Mouse (Mus musculus) induced T-regulatory cell, adult 2 months (primary cell): Measurements from ENCODE around the gene Spns2.

ENCODE experiments used
- DNase-seq: peaks from one replicate; pipeline ENCODE4 v3.0.0-alpha.2; 2012; ENCODE audit warnings: low read depth

Gene Spns2

DNA sequence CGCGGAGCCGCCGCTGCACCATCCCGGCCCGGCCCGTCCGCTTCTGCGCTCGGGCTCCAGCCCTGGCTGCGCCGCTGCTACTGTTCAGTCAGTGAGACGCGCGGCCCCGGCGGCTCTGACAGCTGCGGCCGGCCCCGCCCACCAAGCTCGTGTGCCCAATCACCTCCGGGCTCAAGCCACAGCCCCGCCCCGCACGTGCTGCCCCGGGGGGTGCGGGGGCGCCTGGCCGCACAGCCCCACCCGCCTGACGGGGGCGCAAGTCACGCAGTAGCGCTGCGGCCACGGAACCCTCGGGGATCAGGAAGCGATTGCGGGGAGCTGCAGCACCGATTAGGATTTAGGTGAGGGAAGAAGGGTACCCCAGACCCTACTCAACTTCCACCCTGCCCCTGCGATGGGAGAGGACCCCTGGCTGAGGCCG is at the start of gene Spns2:
Gene Spns2, minus strand, starts transcription at position 24 of the 421 bp plus-strand sequence.
- DNase-seq, result peak; percentile 47

DNA sequence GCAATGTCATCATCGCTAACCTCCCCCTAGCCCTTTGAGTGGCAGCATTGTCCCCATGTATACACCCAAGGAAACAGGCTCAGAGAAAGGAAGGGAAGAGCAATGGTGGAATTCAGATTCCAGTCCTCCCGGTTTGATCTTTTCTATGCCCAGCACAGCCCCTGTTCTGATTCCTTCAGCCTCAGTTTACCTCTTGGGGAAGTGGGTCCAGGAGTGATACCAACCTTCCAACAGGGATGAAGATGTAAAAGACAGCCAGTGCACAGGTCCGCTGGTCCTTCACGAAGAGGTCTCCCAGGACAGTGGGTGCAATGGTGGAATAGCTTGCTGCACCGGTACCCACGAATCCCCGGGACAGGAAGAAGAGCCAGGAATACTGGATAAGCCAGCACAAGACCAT is 49.1 kb upstream of the Spns2 start:
- DNase-seq, result no peak

DNA sequence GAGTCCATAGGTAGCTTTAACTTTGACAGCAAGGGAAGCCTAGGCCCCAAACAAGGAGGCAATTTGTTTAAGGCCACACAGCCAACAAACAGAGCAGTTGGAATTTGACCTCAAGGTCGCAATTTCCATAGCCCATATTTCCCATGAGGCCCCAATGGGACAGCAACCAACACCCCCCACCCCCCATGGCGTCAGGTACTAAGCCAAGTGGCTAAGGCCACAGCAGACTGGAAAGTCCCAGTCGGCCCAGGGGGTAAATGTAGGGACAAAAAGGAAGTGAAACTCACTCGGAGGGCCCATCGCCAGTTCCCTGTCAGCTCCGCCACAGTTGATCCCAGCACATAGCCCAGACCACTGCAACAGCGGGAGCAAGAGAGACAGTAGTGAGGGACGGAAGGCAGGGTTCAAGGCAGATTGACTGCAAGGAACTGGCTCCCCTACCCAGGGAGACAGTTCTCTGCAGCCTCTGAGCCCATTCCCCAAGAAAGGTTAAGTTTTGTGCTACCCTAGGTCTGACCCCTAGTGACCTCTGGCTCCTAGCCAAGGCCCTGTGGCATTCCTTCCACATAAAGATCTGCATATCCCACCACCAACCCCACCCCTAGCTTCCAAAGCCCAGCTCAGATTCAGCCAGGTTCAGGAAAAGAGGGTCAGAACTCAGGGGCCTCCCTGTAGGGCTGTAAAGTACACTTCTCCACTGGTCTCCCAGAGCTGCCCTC is 48.5 kb upstream of the Spns2 start:
- no peak for DNase-seq

DNA sequence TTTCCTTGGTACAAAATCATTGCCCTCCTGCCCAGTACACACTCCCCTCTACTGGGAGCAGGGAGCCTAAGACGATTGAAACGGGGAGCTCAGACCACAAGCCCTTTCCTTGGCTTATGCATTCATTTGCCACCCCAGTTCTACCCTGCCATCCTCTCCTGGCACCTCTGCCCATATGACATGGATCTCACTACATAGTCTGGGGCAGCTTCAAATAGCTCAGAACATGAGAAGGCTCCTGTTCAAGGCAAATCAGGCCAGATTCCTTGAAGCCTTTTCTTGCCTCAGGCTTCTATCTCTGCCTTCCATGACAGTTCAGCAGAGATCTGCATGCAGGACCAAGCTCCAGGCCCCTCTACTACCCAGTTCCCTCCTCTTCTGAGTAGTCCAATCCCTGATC is 47.8 kb upstream of the Spns2 start:
- no peak for DNase-seq

DNA sequence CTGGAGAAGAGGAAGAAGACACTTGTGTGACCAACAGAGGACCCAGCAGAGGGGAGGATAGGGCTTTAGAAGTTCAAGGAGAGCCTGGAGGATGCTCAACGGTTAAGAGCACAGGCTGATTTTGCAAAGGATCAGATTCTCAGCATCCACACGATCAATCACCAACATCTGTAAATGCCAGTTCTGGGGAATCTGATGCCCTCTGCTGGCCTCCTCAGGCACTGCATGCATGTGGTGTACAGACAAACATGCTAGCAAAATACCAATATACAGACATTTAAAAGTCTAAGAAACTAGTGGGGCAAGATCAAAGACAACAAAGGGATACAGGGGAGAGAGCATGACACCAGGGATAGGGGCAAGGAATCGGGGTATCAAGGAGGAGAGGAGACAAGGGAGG is 45.8 kb upstream of the Spns2 start:
- DNase-seq, result peak; percentile 54

DNA sequence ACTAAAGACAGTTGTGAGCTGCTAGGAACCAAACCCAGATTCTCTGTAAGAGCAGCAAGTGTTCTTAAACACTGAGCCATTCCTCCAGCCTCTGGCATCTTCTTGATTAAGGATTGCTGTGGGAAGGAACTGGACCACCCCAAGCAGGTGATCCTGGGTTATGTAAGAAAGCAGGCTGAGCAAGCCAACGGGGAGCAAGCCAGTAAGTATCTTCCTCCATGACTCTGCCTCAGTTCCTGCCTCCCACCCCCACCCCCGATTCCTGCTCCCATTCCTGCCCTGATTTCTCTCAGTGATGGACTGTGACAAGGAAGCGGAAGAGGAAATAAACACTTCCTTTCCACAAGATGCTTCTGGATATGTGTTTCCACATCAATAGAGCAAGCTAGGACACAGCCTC is 43.2 kb upstream of the Spns2 start:
- DNase-seq, result no peak

DNA sequence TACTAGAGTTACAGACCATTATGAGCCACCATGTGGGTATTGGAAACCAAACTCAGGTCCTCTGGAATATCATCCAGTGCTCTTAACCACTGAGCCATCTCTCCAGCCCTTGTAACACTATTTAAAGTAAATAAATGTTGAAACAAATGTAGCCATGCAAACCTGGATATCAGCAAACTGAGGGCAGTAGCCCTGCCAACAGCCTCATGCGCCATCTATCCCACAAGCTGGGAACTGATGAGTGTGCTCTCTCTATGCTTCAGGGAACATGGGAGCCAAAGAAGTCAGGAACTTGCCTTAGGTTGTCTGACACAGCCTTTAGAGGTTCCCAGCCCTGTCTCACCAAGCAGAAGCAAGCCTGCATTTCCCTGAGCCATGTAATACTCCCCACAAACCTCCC is 41.9 kb upstream of the Spns2 start:
- DNase-seq, result no peak

DNA sequence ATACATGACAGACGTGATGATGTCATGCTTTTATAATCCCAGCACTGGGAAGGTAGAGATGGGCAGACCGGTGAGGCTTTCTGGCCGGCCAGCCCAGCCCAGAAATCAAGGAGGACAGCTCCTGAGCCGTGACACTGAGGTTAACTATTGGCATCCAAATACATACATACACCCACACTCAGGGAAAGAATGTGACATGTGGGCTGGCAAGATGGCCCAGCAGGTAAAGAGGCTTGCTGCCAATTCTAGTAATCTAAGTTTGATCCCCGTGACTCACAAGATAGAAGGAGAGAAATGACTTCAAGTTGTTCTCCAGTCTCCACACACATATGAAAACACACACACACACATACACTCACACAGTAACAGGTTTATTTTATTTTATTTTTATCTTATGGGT is 41.4 kb upstream of the Spns2 start:
- DNase-seq, result no peak

DNA sequence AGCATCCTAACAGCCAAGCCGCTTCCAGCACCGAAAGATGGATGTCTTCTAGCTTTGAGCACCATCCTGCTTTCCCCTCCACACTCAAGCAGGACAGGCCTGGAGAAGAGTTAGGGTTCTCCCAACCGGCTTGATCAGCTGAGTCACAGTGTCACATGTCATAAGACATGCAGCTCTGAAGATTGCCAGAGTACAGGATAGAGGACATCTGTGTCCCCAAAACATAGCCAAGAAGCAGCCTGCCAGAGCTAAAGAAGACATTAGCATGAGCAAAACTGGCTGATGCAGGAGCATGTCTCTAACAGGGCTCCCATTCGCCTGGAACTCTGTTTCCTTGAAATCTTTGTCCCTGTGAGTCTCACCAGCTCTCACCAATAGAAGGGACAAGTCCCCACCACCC is 36.5 kb upstream of the Spns2 start:
- DNase-seq, result no peak

DNA sequence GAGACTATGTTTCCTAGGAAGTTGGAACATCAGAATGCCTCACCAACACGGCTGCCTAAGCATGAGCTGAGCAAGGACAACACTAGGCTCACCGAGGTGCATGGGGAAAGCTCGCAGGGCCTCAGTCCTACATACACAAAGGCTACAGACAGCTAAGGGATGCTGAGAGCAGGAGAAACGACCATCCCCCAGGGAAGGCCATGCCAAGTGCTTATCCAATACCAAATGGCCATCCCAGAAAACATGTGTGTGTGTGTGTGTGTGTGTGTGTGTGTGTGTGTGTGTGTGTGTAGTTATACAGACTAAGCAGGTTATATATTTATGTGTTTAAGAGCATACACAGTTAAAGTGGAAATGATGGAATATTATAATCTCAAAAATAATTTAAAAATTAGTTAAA is 34.0 kb upstream of the Spns2 start:
- DNase-seq, result no peak

DNA sequence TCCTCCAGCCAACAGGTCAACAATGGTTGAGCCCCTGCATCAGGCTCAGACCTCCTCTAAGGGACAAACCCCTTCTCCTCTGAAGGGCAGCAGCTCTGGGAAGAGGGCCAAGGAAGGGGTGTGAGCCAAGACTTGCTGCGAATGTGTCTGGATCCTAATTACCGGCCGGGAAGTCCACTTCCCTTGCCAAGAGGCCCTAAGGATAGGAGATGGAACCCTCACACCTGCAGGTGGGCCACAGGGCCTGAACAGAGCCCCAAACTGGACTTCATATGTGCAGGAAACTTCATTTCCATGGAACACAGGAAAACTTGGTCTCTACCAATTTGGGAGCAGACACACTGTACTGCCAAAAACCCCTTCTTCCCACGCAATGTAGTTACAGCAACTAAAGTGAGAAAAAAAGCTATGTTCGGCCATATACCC is 32.9 kb upstream of the Spns2 start:
- no peak for DNase-seq

DNA sequence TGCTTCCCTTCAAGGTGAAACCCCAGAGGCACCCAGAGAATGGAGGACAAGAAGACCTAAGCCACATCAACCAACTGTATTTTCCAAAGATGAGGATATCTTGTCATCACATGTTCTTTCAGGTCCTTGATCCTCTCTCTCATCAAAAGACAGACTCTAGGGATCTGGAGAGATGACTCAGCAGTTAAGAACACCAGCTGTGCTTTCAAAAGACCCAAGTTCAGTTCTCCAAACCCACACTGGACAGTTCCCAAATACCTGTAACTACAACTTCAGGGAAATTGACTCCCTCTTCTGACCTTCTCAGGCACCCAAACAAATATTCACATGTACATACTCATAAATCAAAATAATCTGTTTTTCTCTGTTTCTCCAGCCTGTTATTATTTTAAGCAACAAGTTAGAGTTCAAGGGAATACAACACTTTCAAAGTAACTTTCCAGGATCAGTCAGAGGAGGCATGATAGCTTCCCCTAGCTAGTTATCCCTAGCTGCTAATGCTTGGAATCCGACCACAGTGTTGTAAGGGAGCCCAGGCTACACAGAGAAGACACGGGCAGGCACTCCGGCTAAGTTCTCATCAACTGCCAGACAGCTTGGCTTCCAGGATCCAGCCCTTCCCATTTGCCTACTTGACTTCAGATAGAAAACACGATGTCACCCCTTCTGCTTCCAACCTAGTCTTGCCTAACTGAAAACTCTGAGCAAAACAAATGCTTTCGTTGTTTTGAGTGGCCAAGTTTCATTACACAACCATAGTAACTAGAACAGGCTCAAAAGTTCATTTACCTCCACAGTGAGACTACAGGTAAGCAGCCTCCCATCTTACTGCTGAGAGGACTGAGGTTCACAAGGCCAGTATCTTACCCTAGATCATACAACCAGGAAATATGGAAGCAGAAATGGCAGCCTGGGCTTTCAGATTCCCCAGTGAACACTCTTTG is 32.2 kb upstream of the Spns2 start:
- DNase-seq, result no peak

DNA sequence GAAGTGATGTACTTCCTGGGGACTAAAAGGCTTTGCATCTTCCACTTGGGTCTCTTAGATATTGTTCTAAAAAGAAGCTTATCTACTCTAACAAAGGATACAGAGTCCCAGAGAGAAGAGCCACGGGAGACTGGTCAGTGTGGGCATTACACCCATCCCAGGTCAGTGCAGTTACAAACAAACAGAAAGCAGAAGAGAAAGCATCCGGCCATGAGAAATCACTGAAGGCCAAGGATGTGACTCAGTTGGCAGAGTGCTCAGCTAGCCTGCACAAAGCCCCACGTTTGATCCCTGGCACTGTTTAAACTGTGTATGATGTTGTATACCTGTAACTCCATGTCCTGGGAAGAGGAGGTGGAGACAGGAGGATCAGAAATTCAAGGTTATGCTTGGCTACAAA is 30.2 kb upstream of the Spns2 start:
- DNase-seq, result no peak

DNA sequence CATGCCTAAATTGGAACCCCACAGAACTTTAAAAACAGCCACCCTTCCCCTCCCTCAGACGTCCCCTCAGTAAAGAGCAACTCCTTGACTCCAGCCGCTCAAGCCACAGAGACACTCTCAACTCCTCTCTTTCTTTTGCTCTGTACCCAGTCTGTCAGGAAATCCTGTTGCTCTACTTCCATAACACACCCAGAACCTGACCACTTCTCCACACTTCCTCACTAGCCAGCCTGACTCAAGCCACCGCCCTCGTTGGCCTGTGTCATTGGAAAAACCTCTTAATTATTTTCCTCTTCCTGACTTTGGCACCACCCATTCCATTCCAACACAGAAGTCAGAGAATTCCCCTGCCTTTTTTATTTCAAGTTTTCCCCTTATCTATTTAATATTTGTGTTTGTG is 29.5 kb upstream of the Spns2 start:
- DNase-seq, result no peak

DNA sequence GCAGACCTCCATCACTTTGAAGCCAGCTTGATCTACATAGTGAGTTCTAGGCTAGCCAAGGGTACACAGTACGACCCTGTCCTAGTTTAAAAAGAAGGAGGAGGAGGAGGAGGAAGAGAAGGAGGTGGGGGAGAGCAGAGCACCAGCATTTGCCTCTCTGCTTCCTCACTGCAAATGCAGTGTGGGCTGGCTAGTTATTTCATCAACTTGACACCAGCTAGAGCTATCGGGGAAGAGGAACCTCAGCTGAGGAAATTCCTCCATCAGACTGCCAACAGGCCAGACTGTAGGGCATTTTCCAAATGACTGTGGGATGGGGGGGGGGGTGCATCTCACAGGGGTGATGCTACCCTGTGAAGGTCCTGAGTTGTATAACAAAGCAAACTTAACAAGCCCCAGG is 28.7 kb upstream of the Spns2 start:
- DNase-seq, result no peak

DNA sequence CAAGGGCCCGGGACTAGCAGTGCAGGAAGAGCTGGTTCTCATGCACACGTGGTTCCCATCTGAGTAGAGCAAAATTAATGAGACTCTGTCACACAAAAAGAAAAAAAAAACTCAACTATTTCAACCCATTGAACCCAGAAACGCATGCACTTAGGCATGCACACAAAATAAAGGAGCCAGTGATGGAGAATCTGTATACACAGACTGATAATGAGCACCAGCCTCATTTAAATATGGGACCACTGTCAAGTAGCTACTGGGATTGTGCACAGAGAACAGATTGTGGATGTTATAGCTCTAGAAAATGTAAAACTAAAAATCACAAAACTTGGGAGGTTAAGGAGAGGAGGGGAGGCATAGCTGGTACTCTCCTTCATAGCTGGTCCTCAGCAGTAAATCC is 25.3 kb upstream of the Spns2 start:
- no peak for DNase-seq

DNA sequence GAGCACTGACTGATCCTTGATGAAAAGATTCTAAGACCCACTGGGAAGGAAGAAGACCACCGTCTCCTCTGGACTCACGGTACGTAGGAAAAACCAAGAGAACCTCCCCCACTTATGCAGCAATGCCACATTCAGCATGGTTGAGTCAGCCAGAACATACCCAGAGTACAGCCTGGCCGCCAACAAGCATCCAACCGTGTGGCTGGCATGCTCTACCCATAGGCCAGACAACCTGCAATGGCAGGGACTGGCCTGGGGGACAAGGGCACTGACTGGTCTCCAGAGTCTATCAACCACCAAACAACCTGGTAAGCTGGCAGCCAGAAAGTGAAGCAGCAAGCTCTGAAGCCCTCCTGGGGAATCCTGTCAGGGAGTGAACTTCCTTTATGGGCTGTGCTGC is 18.9 kb upstream of the Spns2 start:
- DNase-seq, result no peak

DNA sequence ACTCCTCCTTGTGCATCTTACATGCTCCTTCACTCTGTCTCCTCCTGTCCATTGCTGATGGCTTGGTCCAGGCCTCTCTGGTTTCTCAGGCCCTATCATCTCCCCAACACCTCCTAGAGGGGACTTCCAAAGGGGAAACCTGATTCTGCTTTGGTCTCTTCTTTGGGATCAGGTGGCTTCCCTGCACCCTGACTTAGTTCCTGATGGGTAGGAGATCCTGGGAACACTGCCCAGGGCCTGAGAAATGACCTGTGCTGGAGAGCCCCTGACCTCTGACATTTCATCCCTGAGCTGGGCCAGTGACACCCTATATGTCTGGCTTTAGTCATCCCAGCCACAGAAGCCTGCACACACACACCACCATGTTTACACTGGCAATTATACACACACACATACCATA is 17.9 kb upstream of the Spns2 start:
- DNase-seq, result no peak

DNA sequence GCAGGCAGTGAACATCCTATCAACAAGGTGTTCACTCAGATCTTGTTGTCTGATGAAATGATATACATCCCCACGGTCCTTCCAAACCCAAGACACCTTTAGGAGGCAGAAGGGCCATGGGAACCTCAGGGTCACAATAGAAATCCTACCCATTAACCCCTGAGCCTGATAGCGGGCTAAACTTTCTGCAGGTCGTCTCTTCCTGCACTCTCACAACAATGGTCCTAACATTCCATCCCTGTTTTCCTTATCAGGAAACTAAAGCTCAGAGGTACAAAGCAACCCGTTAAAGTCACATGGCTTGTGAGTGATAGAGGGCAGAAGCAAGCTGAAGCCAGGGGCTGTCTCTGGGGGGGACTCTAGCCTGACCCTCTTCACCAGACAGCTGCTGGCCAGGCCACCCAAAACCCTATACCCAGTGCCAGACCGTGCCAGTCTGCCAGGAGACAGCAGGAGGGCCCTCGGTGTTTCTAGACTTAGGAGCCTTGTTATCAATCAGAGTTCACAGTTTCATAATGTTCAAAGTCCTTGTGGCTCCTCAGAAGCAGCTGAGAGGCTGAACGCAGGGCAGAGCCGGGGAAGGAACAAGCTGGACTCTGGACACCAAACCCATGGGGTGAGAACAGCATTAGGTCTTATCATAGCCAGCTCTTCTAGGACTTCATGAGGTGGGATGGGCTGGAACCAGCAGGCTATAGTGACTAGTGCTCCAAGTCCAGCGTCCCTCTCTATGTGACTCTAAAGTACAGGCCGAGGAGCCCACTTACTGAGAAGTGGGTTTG is 14.5 kb upstream of the Spns2 start:
- no peak for DNase-seq

DNA sequence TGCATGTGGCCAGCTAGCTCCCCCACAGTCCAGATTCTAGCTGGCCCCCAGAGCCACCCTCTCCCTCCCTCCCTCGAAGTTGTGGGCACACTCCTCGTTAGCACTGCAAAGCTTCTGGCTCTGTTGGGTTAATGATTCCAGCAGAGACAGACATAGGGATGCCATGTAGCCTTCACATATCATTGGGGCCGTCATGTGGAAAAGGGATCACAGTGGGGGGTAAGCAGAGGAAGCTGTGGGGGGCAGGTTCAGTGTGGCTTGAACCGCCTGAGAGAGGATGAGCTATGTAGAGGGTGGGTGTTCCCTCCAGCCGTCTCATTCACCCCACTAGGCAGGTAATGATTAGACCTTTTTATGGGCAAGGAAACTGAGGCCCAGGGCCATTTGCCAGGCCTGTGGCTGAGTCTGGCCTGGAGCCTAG is 13.8 kb upstream of the Spns2 start:
- DNase-seq, result no peak

DNA sequence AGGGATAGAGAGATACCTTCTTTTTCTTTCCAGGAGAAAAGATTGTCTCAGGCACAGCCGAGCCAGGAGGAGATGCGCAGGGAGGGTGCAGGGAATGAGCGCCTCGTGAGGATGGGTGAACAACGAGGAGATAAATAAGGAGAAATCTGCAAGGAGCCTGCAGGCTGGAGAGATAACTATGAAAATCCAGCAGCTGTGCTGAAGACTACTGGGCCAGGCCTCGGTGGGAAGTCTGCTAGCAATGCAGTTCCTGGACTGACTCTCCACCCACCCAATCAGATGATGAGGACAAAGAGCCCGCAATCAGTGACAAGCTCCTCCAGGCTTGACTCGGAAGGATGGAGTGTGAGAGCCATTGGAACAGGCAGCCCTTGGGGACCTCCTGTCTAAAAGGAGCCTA is 12.5 kb upstream of the Spns2 start:
- DNase-seq, result no peak

DNA sequence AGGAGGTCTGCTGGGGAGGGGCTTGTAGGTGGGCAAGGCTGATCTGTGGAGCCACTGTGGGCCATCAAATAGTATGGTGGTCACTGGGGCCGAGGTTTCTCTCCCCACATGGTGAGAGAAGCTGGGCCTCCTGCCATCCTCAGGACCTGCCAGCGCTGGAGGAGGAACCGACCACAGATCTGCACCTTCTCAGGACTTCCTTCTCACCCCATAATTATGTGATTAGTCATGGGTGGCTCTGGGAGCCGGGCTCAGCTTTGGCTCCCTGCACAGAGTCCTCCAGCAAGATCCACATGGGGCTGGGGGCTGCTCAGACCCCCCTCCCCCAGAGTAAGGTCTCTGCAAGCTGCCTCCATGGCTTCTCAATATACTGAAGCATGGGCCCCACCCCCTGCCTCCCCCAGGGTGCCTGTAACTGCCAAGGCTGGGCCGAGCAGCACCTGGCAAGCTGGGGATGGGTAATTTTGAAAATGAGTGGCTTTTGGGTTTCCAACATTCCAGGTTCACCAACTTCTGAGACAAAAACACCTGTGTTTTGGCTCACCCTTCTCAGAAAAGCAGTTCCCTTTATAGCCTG is 11.8 kb upstream of the Spns2 start:
- no peak for DNase-seq
